Mouse (Mus musculus): Measurements from ENCODE around the gene Kcne2. TPM values are rescaled to one million over a fixed set of nuclear protein-coding genes. Genes with fewer than 3 reads are reported as not detected.

The Kcne2 gene
- polyA plus RNA-seq, 1 experiment from 2014 or later, result not detected

GRCm38 (mm10) chr16:92290045-92290444 is 2.1 kb upstream of the Kcne2 start:
- Histone ChIP-seq H3K9me3 (replicated peaks) (no peaks in the 10 kb centered on the region), H3K36me3 (no peaks in the 10 kb centered on the region), H3K27me3 (ENCODE audit: low read depth, poor library complexity, severe bottlenecking) (peaks cover 8% of the 10 kb centered on the region; the same call in 1 of the 2 replicates), H3K27ac (no peak overlapping the region), H3K4me1 (peaks cover 6% of the 10 kb centered on the region; the same call in 1 of the 2 replicates), H3K4me3 (no peak overlapping the region)
- DNase-seq (ENCODE audit: low spot score), result no peak

- Histone ChIP-seq H3K4me1 (no peaks in the 10 kb centered on the region), H3K27ac (no peak overlapping the region), H3K9me3 (replicated peaks) (no peaks in the 10 kb centered on the region), H3K27me3 (ENCODE audit: low read depth, poor library complexity, severe bottlenecking) (no peaks in the 10 kb centered on the region), H3K4me3 (no peak overlapping the region), H3K36me3 (no peaks in the 10 kb centered on the region)
- WGBS, result 81% methylated on average over 12 of the region's 12 CpGs
- DNase-seq (ENCODE audit: low spot score), result no peak
Observed at GRCm38 (mm10) chr16:92294267-92294970, 2.2 kb downstream of the Kcne2 start.

GRCm38 (mm10) chr16:92295328-92295727 is 3.1 kb downstream of the Kcne2 start:
- H3K27me3 ChIP-seq (ENCODE audit: low read depth, poor library complexity, severe bottlenecking), result no peaks in the 10 kb centered on the region
- no peaks in the 10 kb centered on the region for H3K9me3 ChIP-seq (replicated peaks)
- no peaks in the 10 kb centered on the region for H3K36me3 ChIP-seq
- DNase-seq (ENCODE audit: low spot score), result no peak
- 89% methylated on average over 2 of the region's 2 CpGs for WGBS
- no peaks in the 10 kb centered on the region; the same call in 1 of the 2 replicates for H3K4me1 ChIP-seq
- no peak overlapping the region for H3K27ac ChIP-seq
- H3K4me3 ChIP-seq, result no peak overlapping the region

GRCm38 (mm10) chr16:92300649-92301411 is 8.6 kb downstream of the Kcne2 start, which contains the start of gene Smim11:
Smim11 (plus strand) TSS chr16:92301286.
- H3K4me3 ChIP-seq, result peak within 1 kb of the TSS; percentile 72
- H3K27ac ChIP-seq, result peak within 1 kb of the TSS; percentile 90
- WGBS, result 10% methylated on average over 32 of the region's 32 CpGs
- H3K27me3 ChIP-seq (ENCODE audit: low read depth, poor library complexity, severe bottlenecking), result no peaks in the 10 kb centered on the region
- peaks cover 41% of the 10 kb centered on the region for H3K4me1 ChIP-seq
- no peaks in the 10 kb centered on the region for H3K9me3 ChIP-seq (replicated peaks)
- peak; percentile 95 for DNase-seq (ENCODE audit: low spot score)
- peaks cover 4% of the 10 kb centered on the region; the same call in 1 of the 2 replicates for H3K36me3 ChIP-seq

- Histone ChIP-seq H3K9me3 (replicated peaks) (no peaks in the 10 kb centered on the region), H3K27me3 (ENCODE audit: low read depth, poor library complexity, severe bottlenecking) (no peaks in the 10 kb centered on the region), H3K4me1 (peaks cover 41% of the 10 kb centered on the region), H3K36me3 (peaks cover 10% of the 10 kb centered on the region; the same call in 1 of the 2 replicates), H3K27ac (peak overlapping the region; percentile 90), H3K4me3 (peak overlapping the region; percentile 72)
- DNase-seq (ENCODE audit: low spot score), result no peak
- WGBS, result under 1% methylated on average over 12 of the region's 12 CpGs
Observed at GRCm38 (mm10) chr16:92301412-92301806, 9.2 kb downstream of the Kcne2 start.

- Histone ChIP-seq H3K36me3 (peaks cover 15% of the 10 kb centered on the region), H3K9me3 (replicated peaks) (no peaks in the 10 kb centered on the region), H3K4me1 (peaks cover 41% of the 10 kb centered on the region), H3K27me3 (ENCODE audit: low read depth, poor library complexity, severe bottlenecking) (no peaks in the 10 kb centered on the region), H3K27ac (peak overlapping the region; percentile 90), H3K4me3 (peak overlapping the region; percentile 72)
- WGBS, result 27% methylated on average over 5 of the region's 5 CpGs
- no peak for DNase-seq (ENCODE audit: low spot score)
Observed at GRCm38 (mm10) chr16:92301989-92302388, 9.8 kb downstream of the Kcne2 start.

GRCm38 (mm10) chr16:92302506-92302905 is 10.3 kb downstream of the Kcne2 start:
- DNase-seq (ENCODE audit: low spot score), result no peak
- peak overlapping the region; percentile 72 for H3K4me3 ChIP-seq
- peaks cover 20% of the 10 kb centered on the region for H3K36me3 ChIP-seq
- H3K27me3 ChIP-seq (ENCODE audit: low read depth, poor library complexity, severe bottlenecking), result no peaks in the 10 kb centered on the region
- no peaks in the 10 kb centered on the region for H3K9me3 ChIP-seq (replicated peaks)
- 60% methylated on average over 5 of the region's 5 CpGs for WGBS
- peaks cover 41% of the 10 kb centered on the region for H3K4me1 ChIP-seq
- H3K27ac ChIP-seq, result peak overlapping the region; percentile 90; the same call in 1 of the 2 replicates

- Histone ChIP-seq H3K27ac (no peak overlapping the region), H3K36me3 (peaks cover 32% of the 10 kb centered on the region), H3K9me3 (replicated peaks) (no peaks in the 10 kb centered on the region), H3K4me3 (no peak overlapping the region), H3K4me1 (peaks cover 49% of the 10 kb centered on the region), H3K27me3 (ENCODE audit: low read depth, poor library complexity, severe bottlenecking) (no peaks in the 10 kb centered on the region)
- 92% methylated on average over 2 of the region's 2 CpGs for WGBS
- no peak for DNase-seq (ENCODE audit: low spot score)
Observed at GRCm38 (mm10) chr16:92305519-92305918, 13.3 kb downstream of the Kcne2 start.

GRCm38 (mm10) chr16:92307947-92308346 is 15.8 kb downstream of the Kcne2 start:
- WGBS, result 90% methylated on average over 3 of the region's 3 CpGs
- Histone ChIP-seq H3K4me3 (no peak overlapping the region), H3K27me3 (ENCODE audit: low read depth, poor library complexity, severe bottlenecking) (no peaks in the 10 kb centered on the region), H3K27ac (no peak overlapping the region), H3K36me3 (peaks cover 56% of the 10 kb centered on the region), H3K4me1 (peaks cover 27% of the 10 kb centered on the region), H3K9me3 (replicated peaks) (no peaks in the 10 kb centered on the region)
- DNase-seq (ENCODE audit: low spot score), result no peak

- H3K4me3 ChIP-seq, result no peak overlapping the region
- peaks cover 20% of the 10 kb centered on the region for H3K4me1 ChIP-seq
- peaks cover 61% of the 10 kb centered on the region for H3K36me3 ChIP-seq
- H3K9me3 ChIP-seq (replicated peaks), result no peaks in the 10 kb centered on the region
- 40% methylated on average over 4 of the region's 4 CpGs for WGBS
- no peaks in the 10 kb centered on the region for H3K27me3 ChIP-seq (ENCODE audit: low read depth, poor library complexity, severe bottlenecking)
- DNase-seq (ENCODE audit: low spot score), result no peak
- H3K27ac ChIP-seq, result no peak overlapping the region
Observed at GRCm38 (mm10) chr16:92309126-92309525, 16.9 kb downstream of the Kcne2 start.

GRCm38 (mm10) chr16:92313953-92314741 is 22.0 kb downstream of the Kcne2 start:
- H3K27me3 ChIP-seq (ENCODE audit: low read depth, poor library complexity, severe bottlenecking), result no peaks in the 10 kb centered on the region
- 53% methylated on average over 13 of the region's 13 CpGs for WGBS
- DNase-seq (ENCODE audit: low spot score), result peak; percentile 65
- no peak overlapping the region for H3K27ac ChIP-seq
- H3K4me3 ChIP-seq, result no peak overlapping the region
- H3K9me3 ChIP-seq (replicated peaks), result no peaks in the 10 kb centered on the region
- H3K36me3 ChIP-seq, result peaks cover 29% of the 10 kb centered on the region
- peaks cover 14% of the 10 kb centered on the region for H3K4me1 ChIP-seq

GRCm38 (mm10) chr16:92316049-92316738 is 24.0 kb downstream of the Kcne2 start:
- Histone ChIP-seq H3K4me3 (no peak overlapping the region), H3K9me3 (replicated peaks) (no peaks in the 10 kb centered on the region), H3K4me1 (peaks cover 8% of the 10 kb centered on the region), H3K27me3 (ENCODE audit: low read depth, poor library complexity, severe bottlenecking) (no peaks in the 10 kb centered on the region), H3K27ac (no peak overlapping the region), H3K36me3 (peaks cover 22% of the 10 kb centered on the region)
- DNase-seq (ENCODE audit: low spot score), result no peak
- 74% methylated on average over 7 of the region's 7 CpGs for WGBS
